Mouse (Mus musculus): ENCODE data around the gene Patj. TPM values are rescaled to one million over a fixed set of nuclear protein-coding genes. Genes with fewer than 3 reads are reported as not detected.
"Not testable (repeated sequence)": the region's sequence is repeated elsewhere in the genome, so short reads cannot be mapped to it uniquely, and the experiment has no call there.

Patj gene
- total RNA-seq, 1 experiment, result 17.7 TPM

GRCm38 (mm10) chr4:98628286-98628685 is 232.7 kb downstream of the Patj start:
- in situ Hi-C loops (cut with MboI; ENCODE audit: low sequenced_read_pairs in 2 of 2, unreplicated experiment in 2 of 2), result no loop called here
- no peak overlapping the region for H3K27ac ChIP-seq (ENCODE audit: insufficient read depth, low read depth, low read length, poor library complexity, severe bottlenecking)
- H3K4me3 ChIP-seq (ENCODE audit: insufficient read depth in 1 of 2, low read depth in 1 of 2, low read length in 2 of 2, poor library complexity in 1 of 2, severe bottlenecking in 1 of 2), result no peak overlapping the region
- no peak for DNase-seq (ENCODE audit: low read depth, low spot score)
- H3K4me1 ChIP-seq (ENCODE audit: control insufficient read depth in 2 of 2, insufficient read depth in 2 of 2, low read length in 2 of 2, poor library complexity in 1 of 2), result no peaks in the 10 kb centered on the region
- H3K9me3 ChIP-seq (ENCODE audit: control insufficient read depth, insufficient read depth, low read depth, low read length), result no peaks in the 10 kb centered on the region
- no peaks in the 10 kb centered on the region for H3K36me3 ChIP-seq (ENCODE audit: control insufficient read depth, insufficient read depth, low read length, poor library complexity, severe bottlenecking)
- TF ChIP-seq MAFK (IDR thresholded peaks at IDR 0.05; ENCODE audit: insufficient read depth, low read depth, low read length), result no peak
- no peak for TF ChIP-seq ZNF384 (IDR thresholded peaks at IDR 0.05; ENCODE audit: low read depth, low read length)
- no peak for TF ChIP-seq HCFC1 (IDR thresholded peaks at IDR 0.05; ENCODE audit: borderline replicate concordance, insufficient read depth, low read length)
- no peak for TF ChIP-seq ZC3H11A (IDR thresholded peaks at IDR 0.05; ENCODE audit: borderline replicate concordance, low read depth, low read length)
- H3K9ac ChIP-seq (ENCODE audit: insufficient read depth, low read depth, low read length, poor library complexity, severe bottlenecking), result no peak overlapping the region

GRCm38 (mm10) chr4:98629217-98629616 is 233.6 kb downstream of the Patj start:
- H3K4me1 ChIP-seq (ENCODE audit: control insufficient read depth in 2 of 2, insufficient read depth in 2 of 2, low read length in 2 of 2, poor library complexity in 1 of 2); H3K36me3 ChIP-seq (ENCODE audit: control insufficient read depth, insufficient read depth, low read length, poor library complexity, severe bottlenecking); H3K4me3 ChIP-seq (ENCODE audit: insufficient read depth in 1 of 2, low read depth in 1 of 2, low read length in 2 of 2, poor library complexity in 1 of 2, severe bottlenecking in 1 of 2); H3K27ac ChIP-seq (ENCODE audit: insufficient read depth, low read depth, low read length, poor library complexity, severe bottlenecking); H3K9ac ChIP-seq (ENCODE audit: insufficient read depth, low read depth, low read length, poor library complexity, severe bottlenecking); DNase-seq (ENCODE audit: low read depth, low spot score); H3K9me3 ChIP-seq (ENCODE audit: control insufficient read depth, insufficient read depth, low read depth, low read length); in situ Hi-C loops (cut with MboI; ENCODE audit: low sequenced_read_pairs in 2 of 2, unreplicated experiment in 2 of 2): not testable (repeated sequence)

DNA sequence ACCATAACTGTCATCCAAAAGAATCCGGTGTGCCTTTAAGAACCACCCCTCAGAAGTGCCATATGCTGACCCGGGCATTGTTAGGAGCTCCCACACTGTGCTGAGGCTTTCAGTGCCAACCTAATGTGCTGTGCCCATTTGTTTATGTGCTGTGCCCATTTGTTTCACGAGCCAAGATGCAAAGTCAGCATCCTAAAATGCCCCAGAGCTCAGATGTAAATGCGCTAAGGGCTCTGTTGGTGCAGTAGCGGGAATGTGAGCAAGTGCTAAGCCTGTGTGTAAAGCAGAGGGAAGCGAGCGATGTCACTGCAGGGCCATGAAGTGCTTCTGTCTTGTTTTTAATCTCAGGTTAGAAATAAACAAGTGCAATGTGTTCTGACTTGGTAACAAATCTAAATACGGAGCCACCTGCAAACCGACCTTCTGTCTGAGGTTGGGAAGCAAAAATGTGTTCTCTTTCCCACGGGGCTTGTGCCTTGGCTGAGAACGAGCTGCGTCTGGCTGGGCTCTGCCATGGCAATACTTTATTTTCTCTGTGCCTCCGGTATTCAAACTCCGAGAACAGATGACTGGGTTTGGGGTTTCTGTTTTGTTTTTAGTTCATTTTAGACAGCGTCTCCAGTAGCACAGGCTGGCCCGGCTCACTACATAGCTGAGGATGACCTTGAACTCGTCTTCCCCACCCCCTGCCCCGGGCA is 239.7 kb downstream of the Patj start:
- no peak for DNase-seq (ENCODE audit: low read depth, low spot score)
- H3K4me1 ChIP-seq (ENCODE audit: control insufficient read depth in 2 of 2, insufficient read depth in 2 of 2, low read length in 2 of 2, poor library complexity in 1 of 2), result no peaks in the 10 kb centered on the region
- no peak overlapping the region for H3K4me3 ChIP-seq (ENCODE audit: insufficient read depth in 1 of 2, low read depth in 1 of 2, low read length in 2 of 2, poor library complexity in 1 of 2, severe bottlenecking in 1 of 2)
- no peak overlapping the region for H3K9ac ChIP-seq (ENCODE audit: insufficient read depth, low read depth, low read length, poor library complexity, severe bottlenecking)
- in situ Hi-C loops (cut with MboI; ENCODE audit: low sequenced_read_pairs in 2 of 2, unreplicated experiment in 2 of 2), result no loop called here
- no peak overlapping the region for H3K27ac ChIP-seq (ENCODE audit: insufficient read depth, low read depth, low read length, poor library complexity, severe bottlenecking)
- TF ChIP-seq ZNF384 (IDR thresholded peaks at IDR 0.05; ENCODE audit: low read depth, low read length), result no peak
- H3K9me3 ChIP-seq (ENCODE audit: control insufficient read depth, insufficient read depth, low read depth, low read length), result no peaks in the 10 kb centered on the region
- no peaks in the 10 kb centered on the region for H3K36me3 ChIP-seq (ENCODE audit: control insufficient read depth, insufficient read depth, low read length, poor library complexity, severe bottlenecking)

- no peak for TF ChIP-seq MAFK (IDR thresholded peaks at IDR 0.05; ENCODE audit: insufficient read depth, low read depth, low read length)
- TF ChIP-seq ZC3H11A (IDR thresholded peaks at IDR 0.05; ENCODE audit: borderline replicate concordance, low read depth, low read length), result no peak
- TF ChIP-seq ZNF384 (IDR thresholded peaks at IDR 0.05; ENCODE audit: low read depth, low read length), result no peak
- Histone ChIP-seq H3K9ac (ENCODE audit: insufficient read depth, low read depth, low read length, poor library complexity, severe bottlenecking) (no peak overlapping the region), H3K4me1 (ENCODE audit: control insufficient read depth in 2 of 2, insufficient read depth in 2 of 2, low read length in 2 of 2, poor library complexity in 1 of 2) (no peaks in the 10 kb centered on the region), H3K4me3 (ENCODE audit: insufficient read depth in 1 of 2, low read depth in 1 of 2, low read length in 2 of 2, poor library complexity in 1 of 2, severe bottlenecking in 1 of 2) (no peak overlapping the region), H3K27ac (ENCODE audit: insufficient read depth, low read depth, low read length, poor library complexity, severe bottlenecking) (no peak overlapping the region), H3K9me3 (ENCODE audit: control insufficient read depth, insufficient read depth, low read depth, low read length) (no peaks in the 10 kb centered on the region), H3K36me3 (ENCODE audit: control insufficient read depth, insufficient read depth, low read length, poor library complexity, severe bottlenecking) (no peaks in the 10 kb centered on the region)
- DNase-seq (ENCODE audit: low read depth, low spot score), result no peak
- in situ Hi-C loops (cut with MboI; ENCODE audit: low sequenced_read_pairs in 2 of 2, unreplicated experiment in 2 of 2), result no loop called here
These were observed 243.1 kb downstream of the Patj start for GRCm38 (mm10) chr4:98638731-98639130.

DNA sequence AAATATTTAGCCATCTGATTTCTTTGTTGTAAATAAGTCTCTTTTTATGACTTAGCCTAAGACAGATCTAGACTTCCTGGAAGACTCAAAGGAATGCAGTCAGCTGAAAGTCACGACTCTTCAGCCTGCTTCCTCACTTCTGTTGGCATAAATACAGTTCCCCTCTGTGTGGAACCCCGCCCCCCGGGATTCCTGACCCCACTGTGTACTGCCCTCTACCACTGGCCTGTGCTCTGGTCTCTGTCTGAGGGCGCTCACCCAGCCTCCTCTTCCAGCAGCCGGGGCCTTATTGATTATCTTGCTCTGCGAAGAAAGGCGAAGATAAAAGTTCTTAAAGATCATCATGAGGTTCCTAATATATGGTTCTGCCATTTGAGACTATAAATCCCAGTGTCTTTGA is 258.1 kb downstream of the Patj start:
- Histone ChIP-seq H3K9ac (ENCODE audit: insufficient read depth, low read depth, low read length, poor library complexity, severe bottlenecking) (no peak overlapping the region), H3K27ac (ENCODE audit: insufficient read depth, low read depth, low read length, poor library complexity, severe bottlenecking) (no peak overlapping the region), H3K4me1 (ENCODE audit: control insufficient read depth in 2 of 2, insufficient read depth in 2 of 2, low read length in 2 of 2, poor library complexity in 1 of 2) (no peaks in the 10 kb centered on the region), H3K36me3 (ENCODE audit: control insufficient read depth, insufficient read depth, low read length, poor library complexity, severe bottlenecking) (no peaks in the 10 kb centered on the region), H3K4me3 (ENCODE audit: insufficient read depth in 1 of 2, low read depth in 1 of 2, low read length in 2 of 2, poor library complexity in 1 of 2, severe bottlenecking in 1 of 2) (no peak overlapping the region), H3K9me3 (ENCODE audit: control insufficient read depth, insufficient read depth, low read depth, low read length) (no peaks in the 10 kb centered on the region)
- in situ Hi-C loops (cut with MboI; ENCODE audit: low sequenced_read_pairs in 2 of 2, unreplicated experiment in 2 of 2), result no loop called here
- DNase-seq (ENCODE audit: low read depth, low spot score), result no peak
- no peak for TF ChIP-seq ZC3H11A (IDR thresholded peaks at IDR 0.05; ENCODE audit: borderline replicate concordance, low read depth, low read length)
- no peak for TF ChIP-seq MAFK (IDR thresholded peaks at IDR 0.05; ENCODE audit: insufficient read depth, low read depth, low read length)
- no peak for TF ChIP-seq CHD2 (IDR thresholded peaks at IDR 0.05; ENCODE audit: low read depth, low read length)
- TF ChIP-seq HCFC1 (IDR thresholded peaks at IDR 0.05; ENCODE audit: borderline replicate concordance, insufficient read depth, low read length), result no peak
- no peak for TF ChIP-seq ZNF384 (IDR thresholded peaks at IDR 0.05; ENCODE audit: low read depth, low read length)
